Mouse (Mus musculus) kidney, postnatal 0 days (tissue): ENCODE data around the gene Cdk14. TPM values are rescaled to one million over a fixed set of nuclear protein-coding genes. Genes with fewer than 3 reads are reported as not detected.

Source experiments
- ATAC-seq: fragments of 200-750 bp; cut with Nextera tagmentation; replicated peaks from 2 replicates; pipeline ENCODE4 v1.8.0; 2017; ENCODE audit warnings: low read depth, moderate number of reproducible peaks, moderate TSS enrichment, moderate library complexity; ENCODE audit not compliant: low FRiP score
- DNase-seq: peaks from one replicate; pipeline ENCODE4 v3.0.0-alpha.2; 2016; ENCODE audit warnings: low spot score
- H3K27ac ChIP-seq: fragments of 300-500 bp; sonication (generic); 2 replicates; pipeline ENCODE4 v1.5.1; 2014; ENCODE audit warnings: mild to moderate bottlenecking
- H3K27me3 ChIP-seq: fragments of 300-500 bp; sonication (generic); 2 replicates; pipeline ENCODE4 v1.6.1; 2014; ENCODE audit warnings: low read length, mixed read lengths; ENCODE audit not compliant: insufficient read depth
- H3K36me3 ChIP-seq: fragments of 300-500 bp; sonication (generic); 2 replicates; pipeline ENCODE4 v1.6.1; 2014; ENCODE audit warnings: low read length, mixed read lengths; ENCODE audit not compliant: insufficient read depth
- H3K4me1 ChIP-seq: fragments of 300-500 bp; sonication (generic); replicated peaks from 2 replicates; pipeline ENCODE4 v1.6.1; 2014; ENCODE audit warnings: antibody characterized with exemption, low read length, mixed read lengths; ENCODE audit not compliant: insufficient read depth
- H3K4me2 ChIP-seq: fragments of 300-500 bp; sonication (generic); 2 replicates; pipeline ENCODE4 v1.6.1; 2014; ENCODE audit warnings: mild to moderate bottlenecking, low read length, moderate library complexity, mixed read lengths
- H3K4me3 ChIP-seq: fragments of 300-500 bp; sonication (generic); replicated peaks from 2 replicates; pipeline ENCODE4 v1.5.1; 2014; ENCODE audit warnings: low read depth, low read length
- H3K9ac ChIP-seq: fragments of 300-500 bp; sonication (generic); 2 replicates; pipeline ENCODE4 v1.6.1; 2014; ENCODE audit warnings: low read depth, low read length
- H3K9me3 ChIP-seq: fragments of 300-500 bp; sonication (generic); replicated peaks from 2 replicates; pipeline ENCODE4 v1.6.1; 2016; ENCODE audit warnings: low read length, inconsistent platforms, mixed read lengths
- CTCF ChIP-seq: IDR thresholded peaks from 2 replicates; pipeline ENCODE4 v1.5.1; 2016; ENCODE audit warnings: antibody characterized with exemption, low read depth, mild to moderate bottlenecking, moderate library complexity
- WGBS: fragments of 180-500 bp; shearing (Covaris S2); extraction: QIAGEN DNeasy Blood & Tissue Kit; methylation state at CpG from one replicate; pipeline ENCODE4 v1.1.7; 2014; 5-methylcytosine and 5-hydroxymethylcytosine counted together
- polyA plus RNA-seq: library from polyadenylated mRNA; unstranded; fragments of >200 nt; fragmentation: Nextera tagmentation; extraction: Ambion mirVana; gene quantifications from 2 replicates; pipeline ENCODE4 v1.2.1, GENCODE M21; 2015

The Cdk14 gene
- polyA plus RNA-seq, 1 experiment from 2014 or later = 8.8 TPM

DNA sequence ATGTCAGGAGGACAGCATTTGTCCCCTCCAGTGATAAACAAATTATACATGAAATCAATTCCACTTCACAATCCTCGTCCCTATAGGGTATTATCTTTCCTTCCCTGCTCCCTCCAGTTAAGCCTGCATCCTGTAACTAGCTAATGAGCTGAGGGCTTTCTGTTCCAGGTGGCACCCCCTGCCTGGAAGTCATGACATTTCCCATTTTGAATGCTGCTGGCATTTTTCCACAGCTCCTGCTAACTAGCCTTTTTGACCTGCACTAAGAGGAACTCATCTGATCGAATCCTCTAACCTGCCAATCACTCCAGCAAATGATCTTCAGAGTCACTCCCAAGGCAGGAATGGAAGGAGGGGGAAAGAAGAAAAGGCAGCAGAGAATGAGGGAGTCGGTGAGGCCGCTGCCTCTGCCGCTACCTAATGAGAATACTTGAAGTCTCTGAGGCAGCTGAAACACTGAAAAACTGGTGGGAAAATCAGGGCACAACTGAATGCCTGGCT is 542.9 kb downstream of the Cdk14 start:
- Histone ChIP-seq H3K4me2 (no peak overlapping the region), H3K9me3 (no peaks in the 10 kb centered on the region), H3K27me3 (no peaks in the 10 kb centered on the region), H3K36me3 (no peaks in the 10 kb centered on the region), H3K4me1 (no peaks in the 10 kb centered on the region), H3K4me3 (no peak overlapping the region), H3K27ac (no peak overlapping the region), H3K9ac (no peak overlapping the region)
- DNase-seq (no peak), ATAC-seq (no peak)
- TF ChIP-seq CTCF = no peak
- 44% methylated on average over 5 of the region's 5 CpGs for WGBS

DNA sequence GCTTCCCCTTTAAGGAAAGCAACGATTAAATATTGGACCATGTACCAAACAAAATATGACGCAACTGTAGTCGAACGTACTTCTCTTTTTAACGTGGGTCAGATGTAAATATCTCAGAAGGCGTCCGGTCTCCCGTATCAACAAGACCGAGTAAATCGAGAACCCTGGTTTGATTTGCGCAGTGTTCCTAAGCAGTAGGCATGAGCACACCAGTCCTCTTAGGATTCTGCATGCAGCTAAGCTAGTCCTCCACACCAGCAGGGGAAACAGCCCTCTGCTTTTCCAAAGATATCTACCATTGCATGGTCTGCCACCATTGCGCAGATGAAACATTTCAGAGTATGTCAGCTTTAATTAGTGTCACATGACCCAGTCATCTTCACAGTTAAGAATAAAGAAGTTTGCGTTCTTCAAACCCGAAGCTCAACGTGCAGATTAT is 543.4 kb downstream of the Cdk14 start:
- Histone ChIP-seq H3K9ac (no peak overlapping the region), H3K4me3 (no peak overlapping the region), H3K9me3 (no peaks in the 10 kb centered on the region), H3K27me3 (no peaks in the 10 kb centered on the region), H3K27ac (no peak overlapping the region), H3K4me1 (no peaks in the 10 kb centered on the region), H3K4me2 (no peak overlapping the region), H3K36me3 (no peaks in the 10 kb centered on the region)
- no peak for TF ChIP-seq CTCF
- no peak for ATAC-seq
- 61% methylated on average over 15 of the region's 15 CpGs for WGBS
- no peak for DNase-seq

DNA sequence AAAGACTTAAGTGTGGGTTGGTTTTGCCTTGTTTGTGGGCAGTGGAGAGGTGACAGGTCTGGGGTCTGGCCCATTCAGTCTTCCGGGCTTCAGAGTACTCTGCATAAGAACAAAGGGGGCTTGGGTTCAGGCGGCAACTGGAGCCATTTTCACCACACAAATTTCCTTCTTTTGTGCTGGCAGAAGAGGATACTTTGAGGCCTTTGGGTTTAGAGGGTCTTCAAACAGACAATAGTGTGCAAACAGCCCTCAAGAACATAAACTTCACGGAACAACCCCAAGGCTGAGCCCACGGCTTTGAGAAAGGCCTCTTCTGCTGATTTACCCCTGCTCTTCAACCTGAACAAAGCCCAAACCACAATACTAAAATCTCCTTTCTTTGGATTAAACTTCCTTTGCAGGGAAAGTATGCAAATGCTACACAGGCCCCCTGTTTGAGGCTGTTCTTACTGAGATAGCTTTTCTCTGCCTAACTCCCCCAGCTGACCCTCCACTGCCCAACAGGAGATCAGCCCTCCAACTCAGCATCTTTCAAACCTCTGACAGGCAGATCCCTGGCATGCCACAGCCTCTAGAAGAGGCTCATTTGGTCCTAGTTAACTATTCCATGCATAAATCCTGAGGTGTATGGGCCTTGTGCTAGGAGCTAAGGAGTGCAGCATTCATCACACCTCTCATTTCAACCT is 549.9 kb downstream of the Cdk14 start:
- no peak for TF ChIP-seq CTCF
- no peaks in the 10 kb centered on the region for H3K9me3 ChIP-seq
- DNase-seq (no peak), ATAC-seq (no peak)
- H3K4me1 ChIP-seq = no peaks in the 10 kb centered on the region; the same call in 1 of the 2 replicates
- H3K36me3 ChIP-seq = no peaks in the 10 kb centered on the region
- no peak overlapping the region for H3K4me2 ChIP-seq
- 64% methylated on average over 4 of the region's 4 CpGs for whole genome bisulfite sequencing
- H3K27me3 ChIP-seq = no peaks in the 10 kb centered on the region
- no peak overlapping the region for H3K27ac ChIP-seq
- H3K9ac ChIP-seq = no peak overlapping the region
- no peak overlapping the region for H3K4me3 ChIP-seq

DNA sequence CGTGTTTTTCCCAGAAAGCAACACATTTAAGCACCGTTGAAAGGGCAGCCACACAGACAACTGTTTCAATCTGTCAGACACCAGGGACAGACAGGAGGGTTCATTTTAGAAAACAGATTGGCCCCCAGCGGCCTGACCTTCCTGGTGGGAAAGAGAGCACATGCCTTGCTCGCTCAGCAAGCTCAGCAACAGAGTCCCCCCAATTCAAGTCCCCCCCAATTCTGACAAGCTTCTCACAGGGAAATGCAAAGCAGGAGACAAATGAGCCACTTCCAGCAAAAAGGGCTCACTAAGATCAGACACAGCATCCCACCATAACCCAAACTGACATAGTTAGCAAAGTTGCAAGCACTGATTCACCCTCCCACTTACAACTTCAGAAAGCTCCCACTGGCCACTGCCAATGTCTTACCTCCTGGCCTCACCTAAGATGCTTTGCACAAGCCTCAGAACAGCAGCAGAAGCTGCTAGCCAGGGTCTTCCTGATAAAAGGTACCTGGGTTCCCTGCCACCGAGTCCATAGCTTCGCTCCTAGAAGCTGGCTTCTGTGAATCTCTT is 551.5 kb downstream of the Cdk14 start:
- no peaks in the 10 kb centered on the region; the same call in 1 of the 2 replicates for H3K4me1 ChIP-seq
- TF ChIP-seq CTCF = no peak
- peak overlapping the region; percentile 62 for H3K27ac ChIP-seq
- H3K36me3 ChIP-seq = no peaks in the 10 kb centered on the region
- no peak overlapping the region for H3K9ac ChIP-seq
- no peak overlapping the region for H3K4me2 ChIP-seq
- ATAC-seq (peak; percentile 37; the same call in 1 of the 2 replicates), DNase-seq (no peak)
- H3K9me3 ChIP-seq = no peaks in the 10 kb centered on the region
- 51% methylated on average over 6 of the region's 6 CpGs for WGBS
- H3K4me3 ChIP-seq = no peak overlapping the region
- H3K27me3 ChIP-seq = no peaks in the 10 kb centered on the region

DNA sequence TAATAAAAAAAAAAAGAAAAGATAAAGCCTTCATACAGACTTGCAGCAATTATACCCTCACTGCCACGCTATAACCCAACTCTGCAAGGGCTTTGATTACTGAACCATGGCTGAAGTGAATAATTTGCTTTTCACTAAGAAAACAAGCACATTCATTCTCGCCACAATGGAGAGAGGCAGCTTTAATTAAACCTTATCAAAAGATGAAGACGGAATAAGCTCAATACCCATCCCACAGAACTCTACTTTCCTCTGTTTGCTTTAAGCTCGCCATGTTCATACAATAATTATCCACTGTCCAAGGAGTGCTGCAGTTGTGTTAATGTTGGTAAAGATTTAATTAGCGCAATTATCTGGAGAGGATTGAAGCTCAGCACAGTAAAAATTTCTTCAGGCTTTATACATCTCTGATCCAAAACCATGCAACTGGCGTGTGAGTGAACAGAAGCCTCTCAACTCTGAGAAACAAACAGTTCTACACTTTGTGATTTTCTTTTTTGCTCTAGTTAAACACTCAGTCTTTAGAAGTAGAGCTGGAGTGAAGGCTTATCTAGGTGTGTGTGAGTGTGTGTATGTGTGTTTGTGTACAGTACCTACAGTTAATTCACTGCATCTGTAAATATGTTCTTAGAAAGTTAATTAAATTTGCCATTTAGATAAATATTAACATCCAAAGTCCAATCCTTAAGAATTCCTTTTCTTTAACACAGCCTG is 552.1 kb downstream of the Cdk14 start:
- WGBS = 53% methylated on average over 6 of the region's 6 CpGs
- Histone ChIP-seq H3K9me3 (no peaks in the 10 kb centered on the region), H3K4me3 (no peak overlapping the region), H3K36me3 (no peaks in the 10 kb centered on the region), H3K27me3 (no peaks in the 10 kb centered on the region), H3K27ac (peak overlapping the region; percentile 50; the same call in 1 of the 2 replicates), H3K4me1 (no peaks in the 10 kb centered on the region; the same call in 1 of the 2 replicates), H3K4me2 (0 out of 2 replicates have a peak overlapping the region, but pooled peaks have one; percentile 18), H3K9ac (no peak overlapping the region)
- DNase-seq (no peak), ATAC-seq (peak; percentile 58)
- no peak for TF ChIP-seq CTCF

DNA sequence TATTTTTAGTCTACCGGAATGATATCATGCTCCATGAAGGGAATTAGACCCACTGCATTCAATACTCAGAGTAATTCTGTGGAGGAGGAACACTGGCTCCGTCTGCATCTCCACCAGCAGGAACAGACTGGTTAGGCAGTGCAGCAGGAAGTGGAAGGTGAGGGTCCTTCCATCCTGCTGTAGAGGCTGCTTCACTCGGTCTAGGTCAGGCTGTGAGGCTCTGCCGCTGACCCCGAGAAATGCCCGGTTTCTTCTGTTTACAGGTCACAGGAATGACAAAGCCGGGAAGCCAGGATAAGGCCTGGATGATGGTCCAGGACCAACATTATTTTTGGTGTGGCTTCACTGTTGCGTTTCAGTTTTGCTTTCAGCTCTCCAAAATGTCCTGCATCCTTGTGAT is 553.2 kb downstream of the Cdk14 start:
- ATAC-seq (no peak; the same call in 1 of the 2 replicates), DNase-seq (no peak)
- Histone ChIP-seq H3K4me3 (no peak overlapping the region), H3K27ac (0 out of 2 replicates have a peak overlapping the region, but pooled peaks have one; percentile 60), H3K9ac (no peak overlapping the region), H3K9me3 (no peaks in the 10 kb centered on the region), H3K4me1 (no peaks in the 10 kb centered on the region; the same call in 1 of the 2 replicates), H3K36me3 (no peaks in the 10 kb centered on the region), H3K27me3 (no peaks in the 10 kb centered on the region), H3K4me2 (no peak overlapping the region)
- TF ChIP-seq CTCF = no peak
- 49% methylated on average over 8 of the region's 8 CpGs for WGBS
